Mouse (Mus musculus) small intestine, adult 2 months (tissue): ENCODE results near the gene Acot6.

ENCODE experiments used
- CTCF ChIP-seq: fragments of 200-500 bp; IDR thresholded peaks from 2 replicates; pipeline ENCODE4 v1.5.1; 2012; ENCODE audit warnings: low read depth, mild to moderate bottlenecking, control low read depth, inconsistent platforms, low read length, moderate library complexity, mixed read lengths; ENCODE audit not compliant: insufficient replicate concordance, insufficient read length; ENCODE audit errors: extremely low read depth
- POLR2A ChIP-seq: fragments of 200-500 bp; IDR thresholded peaks from 2 replicates; pipeline ENCODE4 v1.6.1; 2012; ENCODE audit warnings: low read depth, mild to moderate bottlenecking, control low read depth, inconsistent platforms, low read length, moderate library complexity

GRCm38 (mm10) chr12:84051937-84052474 is 48.4 kb upstream of the Acot6 start, which contains the start of gene Acot3:
- TF ChIP-seq POLR2A (no peak), CTCF (no peak)
